Comparison of ENCODE assay signal across 13 mouse cellular contexts in the genomic region with DNA sequence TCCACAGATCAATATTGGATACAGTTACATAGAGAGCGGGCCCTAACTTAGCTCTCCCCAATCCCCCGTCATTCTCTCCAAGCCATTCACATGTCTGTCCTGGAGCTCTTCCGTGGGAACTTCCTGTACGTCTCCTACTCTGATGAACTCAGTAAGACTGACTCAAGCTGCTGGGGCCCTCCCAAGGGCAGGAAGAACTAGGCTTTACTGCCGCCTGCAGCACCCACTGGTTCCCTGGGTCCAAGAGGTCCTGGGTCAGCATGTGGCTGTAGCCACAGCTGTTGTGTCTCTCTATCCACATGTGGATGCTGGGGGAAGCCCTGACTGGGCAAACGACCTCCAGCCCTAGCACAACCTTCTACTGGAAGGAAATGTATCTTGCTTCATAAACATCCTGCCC. TPM values are rescaled to one million over a fixed set of nuclear protein-coding genes. Genes with fewer than 3 reads are reported as not detected.
"Had no signal": no experiment of that assay in that cellular context is flagged by ENCODE, and none has a peak within 500 bp of the region (broad histone marks: within the 10 kb centered on the region; RNA-seq: fewer than 3 reads in every experiment).

No protein-coding gene starts in this region.

- H3K27ac ChIP-seq: limb, embryonic 13.5 days; liver, embryonic 14.5 days; lung, embryonic 15.5 days; midbrain, embryonic 10.5 days; midbrain, embryonic 15.5 days; neural tube, embryonic 13.5 days had no signal

- H3K4me2 ChIP-seq: limb, embryonic 13.5 days; lung, embryonic 15.5 days; midbrain, embryonic 15.5 days; neural tube, embryonic 13.5 days had no signal

- DNase-seq: kidney, adult 11 months; kidney, postnatal 14 days; left cerebral cortex, postnatal 4 days; right cerebral cortex, postnatal 14 days; thymus, postnatal 4 days had no signal

- H3K9me3 ChIP-seq: limb, embryonic 13.5 days; lung, embryonic 15.5 days; midbrain, embryonic 10.5 days; midbrain, embryonic 15.5 days; neural tube, embryonic 13.5 days had no signal

- ATAC-seq: midbrain, embryonic 15.5 days had no signal

- H3K36me3 ChIP-seq: limb, embryonic 13.5 days; lung, embryonic 15.5 days; midbrain, embryonic 10.5 days; midbrain, embryonic 15.5 days; neural tube, embryonic 13.5 days had no signal

- H3K9ac ChIP-seq: limb, embryonic 13.5 days; liver, embryonic 14.5 days; lung, embryonic 15.5 days; midbrain, embryonic 15.5 days; neural tube, embryonic 13.5 days had no signal

- H3K27me3 ChIP-seq: limb, embryonic 13.5 days; lung, embryonic 15.5 days; midbrain, embryonic 15.5 days; neural tube, embryonic 13.5 days had no signal

- H3K4me3 ChIP-seq: limb, embryonic 13.5 days; lung, embryonic 15.5 days; midbrain, embryonic 10.5 days; midbrain, embryonic 15.5 days; neural tube, embryonic 13.5 days had no signal

- H3K4me1 ChIP-seq: limb, embryonic 13.5 days; midbrain, embryonic 10.5 days; midbrain, embryonic 15.5 days; neural tube, embryonic 13.5 days had no signal

RNA-seq across cellular contexts. Expression of gene Tmigd1, which starts 27.2 kb away (rescaled TPM):
- polyA plus RNA-seq: limb, embryonic 13.5 days; liver, adult 2 months; liver, embryonic 14.5 days; midbrain, embryonic 15.5 days; spleen, adult 2 months had no signal
